Mouse (Mus musculus) heart, postnatal 25 days (tissue): ENCODE results near the gene Serpine3. TPM values are rescaled to one million over a fixed set of nuclear protein-coding genes. Genes with fewer than 3 reads are reported as not detected.

ENCODE experiments used
- DNase-seq: peaks from one replicate; pipeline ENCODE4 v3.0.0; 2022; ENCODE audit warnings: low spot score
- intact Hi-C: fragments of 180-260 bp; cut with DNase I; formaldehyde crosslinking; loops from one replicate; pipeline ENCODE4 v1.15.1; 2025
- total RNA-seq, 2 experiments: library from RNA; stranded (reverse); gene quantifications; 2 replicates each; pipeline ENCODE4 v1.2.3; 2021

Gene Serpine3
- total RNA-seq, 2 experiments from 2014 or later, result not detected

GRCm38 (mm10) chr14:62735646-62736045 is 72.2 kb downstream of the Serpine3 start:
- no peak for DNase-seq
- intact Hi-C loops, result no loop called here

Other genes starting within 250 kb of the Serpine3 start
- gene Gucy1b2, start 207.4 kb upstream of the Serpine3 start, total RNA-seq, result not detected
- 1 to 10 TPM; 3.0 to 4.3 TPM for gene Fam124a, start 107.9 kb upstream of the Serpine3 start, total RNA-seq
- not detected for gene Gm4131, start 96.7 kb upstream of the Serpine3 start, total RNA-seq
- gene Ints6, start 97.5 kb downstream of the Serpine3 start, total RNA-seq, result 10 to 100 TPM; 15.6 to 17.7 TPM
- gene Wdfy2, start 174.0 kb downstream of the Serpine3 start, total RNA-seq, result 1 to 10 TPM; 6.8 to 7.7 TPM